Mouse (Mus musculus) neutrophil, adult 5-6 weeks (primary cell): ENCODE results near the gene Mettl27. TPM values are rescaled to one million over a fixed set of nuclear protein-coding genes. Genes with fewer than 3 reads are reported as not detected.
A peak's percentile ranks its signal among the peaks of the same experiment; 100 is the strongest.
"Not testable (repeated sequence)": the region's sequence is repeated elsewhere in the genome, so short reads cannot be mapped to it uniquely, and the experiment has no call there.

Source experiments
- ATAC-seq: fragments of 151-379, 151-347 bp; 2 replicates; pipeline ENCODE4 v1.8.0; 2017; ENCODE audit warnings: mild to moderate bottlenecking, moderate TSS enrichment; ENCODE audit not compliant: insufficient number of reproducible peaks, poor library complexity, low FRiP score, severe bottlenecking; ENCODE audit errors: extremely low read depth
- total RNA-seq: library from RNA; stranded (forward); fragments of 200-1000 nt; gene quantifications from 2 replicates; pipeline ENCODE4 v1.2.3, GENCODE M21; 2017

Mettl27 gene
- total RNA-seq, 1 experiment from 2014 or later: 2.2 TPM

GRCm38 (mm10) chr5:134946063-134946856 lies 14.1 kb downstream of the Mettl27 start:
- no peak for ATAC-seq

GRCm38 (mm10) chr5:134946857-134947255 lies 14.7 kb downstream of the Mettl27 start, which contains the start of gene Cldn4:
Cldn4 (minus strand) TSS chr5:134946934.
- no peak for ATAC-seq

GRCm38 (mm10) chr5:134947420-134948084 lies 15.4 kb downstream of the Mettl27 start:
- no peak for ATAC-seq

- no peak for ATAC-seq
Measured at GRCm38 (mm10) chr5:134948085-134948439, 15.9 kb downstream of the Mettl27 start.

GRCm38 (mm10) chr5:134951053-134951884 lies 19.1 kb downstream of the Mettl27 start:
- ATAC-seq: no peak

GRCm38 (mm10) chr5:134955491-134955890 lies 23.3 kb downstream of the Mettl27 start:
- ATAC-seq: no peak

GRCm38 (mm10) chr5:134959114-134959513 lies 26.9 kb downstream of the Mettl27 start:
- no peak for ATAC-seq

GRCm38 (mm10) chr5:134960430-134960829 lies 28.3 kb downstream of the Mettl27 start:
- no peak for ATAC-seq

- ATAC-seq: no peak
Measured at GRCm38 (mm10) chr5:134961519-134961918, 29.4 kb downstream of the Mettl27 start.

- no peak for ATAC-seq
Measured at GRCm38 (mm10) chr5:134963546-134963945, 31.4 kb downstream of the Mettl27 start.

GRCm38 (mm10) chr5:134964655-134965054 lies 32.5 kb downstream of the Mettl27 start:
- not testable (repeated sequence) for ATAC-seq

- peak; percentile 49; the same call in 1 of the 2 replicates for ATAC-seq
Measured at GRCm38 (mm10) chr5:134965473-134965851, 33.3 kb downstream of the Mettl27 start.

GRCm38 (mm10) chr5:134965852-134966821 lies 34.0 kb downstream of the Mettl27 start:
- ATAC-seq: peak; percentile 74

GRCm38 (mm10) chr5:134967164-134967944 lies 35.2 kb downstream of the Mettl27 start:
- ATAC-seq: no peak

- no peak for ATAC-seq
Measured at GRCm38 (mm10) chr5:134970671-134971070, 38.5 kb downstream of the Mettl27 start.

GRCm38 (mm10) chr5:134973081-134973480 lies 40.9 kb downstream of the Mettl27 start:
- ATAC-seq: no peak

- ATAC-seq: no peak
Measured at GRCm38 (mm10) chr5:134973526-134973925, 41.4 kb downstream of the Mettl27 start.

- ATAC-seq: no peak
Measured at GRCm38 (mm10) chr5:134974294-134974693, 42.1 kb downstream of the Mettl27 start.
